Mouse (Mus musculus): ENCODE measurements at regions not wholly inside any gene's neighbourhood (a gene's known extent, or its start where the extent isn't known, plus 50 kb on each side); places are given as distances from the start of the nearest gene placed in this dataset.

DNA sequence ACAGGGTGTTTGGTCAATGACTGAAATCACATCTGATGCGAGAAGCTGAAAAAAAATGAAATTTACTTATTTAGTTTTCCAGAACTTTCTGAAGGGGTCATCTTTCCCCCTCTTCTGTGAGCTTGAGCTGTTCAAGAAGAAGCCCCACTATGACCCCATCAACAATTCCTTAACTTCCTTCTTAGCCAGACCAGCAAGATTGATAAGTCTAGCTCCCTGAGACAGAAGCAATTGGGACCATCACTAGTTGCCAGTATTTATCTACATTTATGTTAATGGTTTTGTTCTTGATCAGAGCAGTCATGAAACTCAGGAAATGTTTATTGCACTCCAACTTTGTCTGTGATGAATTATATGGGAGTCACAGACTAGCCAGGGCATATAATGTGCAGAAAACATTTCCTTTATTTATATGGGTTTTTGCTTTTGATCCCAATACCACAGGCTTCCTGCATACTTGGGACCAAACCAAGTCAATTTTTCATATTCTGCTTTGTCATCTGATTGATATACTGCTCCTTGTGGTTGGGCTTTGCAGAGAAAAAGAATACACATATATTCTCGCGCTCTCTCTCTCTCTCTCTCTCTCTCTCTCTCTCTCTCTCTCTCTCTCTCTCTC, 645.5 kb upstream of the Cdh11 start:
- no peak overlapping the region for H3K9ac ChIP-seq
- no peaks in the 10 kb centered on the region for H3K9me3 ChIP-seq
- H3K36me3 ChIP-seq = no peaks in the 10 kb centered on the region
- no peak overlapping the region for H3K4me2 ChIP-seq (replicated peaks)
- no peak overlapping the region for H3K4me3 ChIP-seq (replicated peaks)
- H3K27ac ChIP-seq = no peak overlapping the region
- 93% methylated on average over 3 of the region's 3 CpGs for whole genome bisulfite sequencing
- no peak for ATAC-seq
- no peaks in the 10 kb centered on the region for H3K4me1 ChIP-seq (replicated peaks)
- no peaks in the 10 kb centered on the region for H3K27me3 ChIP-seq (replicated peaks)

DNA sequence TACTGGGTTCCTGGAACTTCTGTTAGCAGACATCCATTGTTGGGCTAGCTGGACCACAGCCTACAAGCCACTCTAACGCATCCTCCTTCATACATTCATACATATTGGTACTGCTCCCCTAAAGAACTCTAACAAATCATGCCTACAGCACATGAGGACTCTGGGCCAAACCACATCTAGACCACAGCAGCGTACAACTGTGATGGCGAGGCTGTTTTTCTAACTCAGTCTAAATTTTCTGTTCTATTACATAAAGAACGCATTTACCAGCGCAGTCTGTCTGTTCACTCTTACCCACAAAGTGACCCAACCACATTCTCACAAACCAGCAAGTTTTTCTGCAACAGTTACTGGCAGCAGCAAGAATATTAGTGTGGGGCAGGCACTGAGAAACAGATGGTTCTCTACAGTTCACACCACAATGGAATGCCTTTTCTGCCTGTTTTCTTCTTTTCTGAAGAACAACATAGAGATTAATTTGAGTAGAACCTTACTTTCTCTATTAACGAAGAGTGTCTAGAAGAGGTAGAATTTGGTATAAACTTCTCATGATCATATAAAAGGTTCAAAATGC, 648.2 kb upstream of the Cdh11 start:
- 95% methylated on average over 6 of the region's 6 CpGs for WGBS
- no peak for ATAC-seq
- H3K4me1 ChIP-seq (replicated peaks) = no peaks in the 10 kb centered on the region
- H3K9me3 ChIP-seq = no peaks in the 10 kb centered on the region
- H3K27ac ChIP-seq = no peak overlapping the region
- no peak overlapping the region for H3K4me2 ChIP-seq (replicated peaks)
- no peak overlapping the region for H3K4me3 ChIP-seq (replicated peaks)
- H3K27me3 ChIP-seq (replicated peaks) = no peaks in the 10 kb centered on the region
- H3K36me3 ChIP-seq = no peaks in the 10 kb centered on the region
- no peak overlapping the region for H3K9ac ChIP-seq

DNA sequence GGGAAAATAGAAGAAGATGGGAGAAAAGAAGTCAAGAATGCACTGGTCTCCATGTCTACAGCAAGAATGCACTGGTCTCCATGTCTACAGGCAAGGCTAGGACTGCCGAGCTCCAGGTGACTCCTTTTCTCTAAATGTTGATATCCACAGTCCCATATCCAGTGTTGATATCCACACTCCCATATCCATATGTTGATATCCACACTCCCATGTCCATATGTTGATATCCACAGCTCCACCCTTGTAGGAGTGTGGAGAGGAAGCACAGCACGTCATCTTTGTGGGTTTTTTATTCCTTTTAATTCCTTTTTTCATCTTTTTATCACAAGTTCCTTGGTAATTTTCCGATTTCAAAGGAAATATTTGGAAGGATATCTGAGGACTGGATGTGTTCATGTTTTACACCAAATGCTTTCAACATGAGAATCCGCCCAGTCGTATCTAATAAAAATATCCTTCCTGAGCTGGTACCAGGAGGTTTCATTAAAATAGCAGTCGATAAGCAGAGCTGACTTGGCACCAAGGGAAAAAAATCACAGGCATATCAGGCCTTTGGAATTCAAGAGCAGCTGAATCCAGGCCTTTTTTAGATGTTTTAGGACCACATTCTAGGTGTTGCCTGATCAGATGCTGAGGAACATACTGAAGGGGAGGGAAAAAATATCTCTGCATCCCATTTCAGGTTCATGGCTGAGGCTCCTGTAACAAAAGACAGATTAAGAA, 653.7 kb upstream of the Cdh11 start:
- no peaks in the 10 kb centered on the region for H3K9me3 ChIP-seq
- no peak overlapping the region for H3K27ac ChIP-seq
- WGBS = 83% methylated on average over 6 of the region's 6 CpGs
- H3K36me3 ChIP-seq = no peaks in the 10 kb centered on the region
- H3K27me3 ChIP-seq (replicated peaks) = no peaks in the 10 kb centered on the region
- no peak overlapping the region for H3K4me2 ChIP-seq (replicated peaks)
- no peak overlapping the region for H3K4me3 ChIP-seq (replicated peaks)
- H3K4me1 ChIP-seq (replicated peaks) = no peaks in the 10 kb centered on the region
- H3K9ac ChIP-seq = no peak overlapping the region
- ATAC-seq = no peak

DNA sequence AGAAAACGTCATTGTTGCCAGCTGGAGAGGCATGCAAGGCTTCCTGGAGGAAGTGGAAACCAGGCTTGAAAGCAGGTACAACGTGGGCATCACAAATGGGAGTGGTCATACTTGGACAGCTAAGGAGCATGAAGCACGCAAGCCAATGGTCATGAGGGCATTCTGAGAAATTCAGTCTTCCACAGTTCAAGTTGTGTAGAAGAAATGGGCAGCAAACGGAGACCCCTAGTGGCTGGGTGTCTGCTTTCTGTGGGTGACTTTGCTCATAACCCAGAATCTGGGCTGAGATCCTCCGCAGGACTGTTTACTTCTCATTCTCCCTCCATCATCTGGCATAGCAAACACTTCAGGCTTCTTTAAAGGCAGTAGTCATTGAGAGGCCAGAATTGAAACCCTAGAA, 655.7 kb upstream of the Cdh11 start:
- no peak for ATAC-seq
- Histone ChIP-seq H3K27me3 (replicated peaks) (no peaks in the 10 kb centered on the region), H3K27ac (no peak overlapping the region), H3K9ac (no peak overlapping the region), H3K4me1 (replicated peaks) (no peaks in the 10 kb centered on the region), H3K36me3 (no peaks in the 10 kb centered on the region), H3K4me3 (replicated peaks) (no peak overlapping the region), H3K4me2 (replicated peaks) (no peak overlapping the region), H3K9me3 (no peaks in the 10 kb centered on the region)
- 54% methylated on average over 5 of the region's 5 CpGs for WGBS

DNA sequence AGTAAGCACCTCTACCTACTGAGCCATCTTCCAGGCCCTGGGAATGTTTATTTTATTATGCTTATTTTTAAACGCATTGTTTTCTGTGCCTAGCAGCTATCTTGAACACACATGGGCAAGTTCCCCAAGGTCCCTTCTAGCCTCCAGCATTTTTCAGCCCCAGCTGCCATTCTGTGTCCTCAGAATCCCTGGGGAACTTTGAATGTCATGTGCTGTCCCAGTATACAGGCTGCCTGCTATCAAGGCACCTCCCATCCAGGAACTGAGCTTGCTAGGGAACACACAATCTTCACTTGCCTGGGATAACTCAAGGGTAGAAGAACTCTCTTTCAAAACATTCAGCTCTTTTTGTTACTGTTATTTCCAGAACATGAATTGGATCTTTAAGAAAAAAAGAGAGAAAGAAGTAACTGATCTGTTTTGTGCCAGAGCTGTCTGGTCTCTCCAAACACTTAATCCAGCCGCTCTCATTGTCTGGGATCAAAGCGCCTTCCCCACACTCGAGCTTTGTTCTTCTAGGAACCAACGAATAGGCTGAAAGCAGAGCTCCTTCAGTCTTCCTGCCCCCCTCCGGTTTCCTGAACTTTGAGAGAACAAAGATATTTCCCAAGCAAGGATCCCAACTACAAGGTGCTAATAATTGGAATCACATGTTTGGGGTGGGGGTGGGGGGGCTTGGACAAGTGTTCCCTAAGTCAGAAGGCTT, 657.1 kb upstream of the Cdh11 start:
- H3K27ac ChIP-seq = no peak overlapping the region
- H3K4me3 ChIP-seq (replicated peaks) = no peak overlapping the region
- H3K36me3 ChIP-seq = no peaks in the 10 kb centered on the region
- no peaks in the 10 kb centered on the region for H3K4me1 ChIP-seq (replicated peaks)
- H3K27me3 ChIP-seq (replicated peaks) = no peaks in the 10 kb centered on the region
- no peaks in the 10 kb centered on the region for H3K9me3 ChIP-seq
- 31% methylated on average over 6 of the region's 6 CpGs for WGBS
- no peak overlapping the region for H3K9ac ChIP-seq
- no peak for ATAC-seq
- no peak overlapping the region for H3K4me2 ChIP-seq (replicated peaks)

DNA sequence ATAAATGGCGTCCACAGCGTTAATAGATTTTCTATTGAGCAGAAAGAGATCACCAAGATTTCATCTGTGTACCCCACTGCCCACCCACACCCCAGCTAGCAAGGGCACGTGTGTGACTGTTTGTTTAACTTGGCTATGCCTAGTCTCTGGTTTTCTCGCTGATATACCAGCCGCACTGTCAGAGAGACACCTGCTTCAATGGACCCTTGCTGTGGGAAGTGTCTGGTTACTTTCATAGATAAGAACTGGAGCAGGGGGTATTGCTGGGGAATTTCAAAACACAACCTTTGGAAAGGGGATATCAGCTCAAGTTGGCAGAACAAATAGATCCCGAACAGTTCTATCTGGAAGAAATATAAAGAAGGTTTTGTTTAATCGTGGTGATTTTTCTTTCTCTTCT, 656.8 kb upstream of the Cdh5 start:
- no peak for ATAC-seq
- Histone ChIP-seq H3K4me1 (replicated peaks) (no peaks in the 10 kb centered on the region), H3K4me3 (replicated peaks) (no peak overlapping the region), H3K9me3 (no peaks in the 10 kb centered on the region), H3K4me2 (replicated peaks) (no peak overlapping the region), H3K27ac (no peak overlapping the region), H3K27me3 (replicated peaks) (no peaks in the 10 kb centered on the region), H3K9ac (no peak overlapping the region), H3K36me3 (no peaks in the 10 kb centered on the region)
- WGBS = 46% methylated on average over 7 of the region's 7 CpGs

DNA sequence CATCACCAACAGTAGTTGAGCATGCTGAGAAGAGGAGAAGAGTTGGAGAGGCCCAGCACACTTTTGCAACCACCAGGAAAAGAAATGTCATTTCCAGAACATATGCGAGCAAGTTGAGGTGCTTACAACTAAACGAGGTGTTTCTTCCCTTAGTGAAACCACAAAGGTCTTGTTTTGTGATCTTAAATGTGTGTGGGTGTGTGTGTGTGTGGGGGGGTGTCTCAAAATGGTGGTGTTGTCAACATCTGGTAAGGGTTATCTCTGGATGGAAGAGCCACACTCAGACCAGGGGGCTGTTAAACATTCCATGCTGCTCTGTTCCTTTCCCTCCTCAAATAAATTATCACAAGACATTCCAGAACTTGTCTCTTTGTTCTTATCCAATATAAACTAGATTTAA, 656.0 kb upstream of the Cdh5 start:
- ATAC-seq = no peak
- no peak overlapping the region for H3K4me2 ChIP-seq (replicated peaks)
- H3K4me1 ChIP-seq (replicated peaks) = no peaks in the 10 kb centered on the region
- no peak overlapping the region for H3K4me3 ChIP-seq (replicated peaks)
- H3K9ac ChIP-seq = no peak overlapping the region
- H3K9me3 ChIP-seq = no peaks in the 10 kb centered on the region
- H3K27me3 ChIP-seq (replicated peaks) = no peaks in the 10 kb centered on the region
- WGBS = 78% methylated on average over 2 of the region's 2 CpGs
- no peak overlapping the region for H3K27ac ChIP-seq
- no peaks in the 10 kb centered on the region for H3K36me3 ChIP-seq

DNA sequence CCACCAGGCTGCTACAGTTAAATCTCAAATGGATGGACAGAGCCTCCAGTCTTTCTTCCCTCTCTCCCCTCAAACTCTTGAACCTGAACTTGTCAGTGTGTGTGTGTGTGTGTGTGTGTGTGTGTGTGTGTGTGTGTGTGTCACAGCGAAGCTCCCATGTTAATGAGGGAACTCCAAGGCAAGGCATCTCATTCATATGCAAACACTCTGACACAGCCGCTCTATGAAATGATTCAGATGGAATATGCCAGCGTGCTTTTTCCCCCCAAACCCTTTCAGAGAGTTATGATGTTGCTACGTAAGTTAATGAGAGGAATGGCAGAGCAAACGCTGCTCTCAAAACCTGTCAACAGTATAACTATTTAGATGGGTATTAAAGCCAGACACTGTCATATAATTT, 653.5 kb upstream of the Cdh5 start:
- 72% methylated on average over 5 of the region's 5 CpGs for WGBS
- H3K36me3 ChIP-seq = no peaks in the 10 kb centered on the region
- no peaks in the 10 kb centered on the region for H3K4me1 ChIP-seq (replicated peaks)
- H3K27ac ChIP-seq = no peak overlapping the region
- H3K9ac ChIP-seq = no peak overlapping the region
- no peaks in the 10 kb centered on the region for H3K27me3 ChIP-seq (replicated peaks)
- H3K9me3 ChIP-seq = no peaks in the 10 kb centered on the region
- no peak overlapping the region for H3K4me2 ChIP-seq (replicated peaks)
- no peak for ATAC-seq
- no peak overlapping the region for H3K4me3 ChIP-seq (replicated peaks)

DNA sequence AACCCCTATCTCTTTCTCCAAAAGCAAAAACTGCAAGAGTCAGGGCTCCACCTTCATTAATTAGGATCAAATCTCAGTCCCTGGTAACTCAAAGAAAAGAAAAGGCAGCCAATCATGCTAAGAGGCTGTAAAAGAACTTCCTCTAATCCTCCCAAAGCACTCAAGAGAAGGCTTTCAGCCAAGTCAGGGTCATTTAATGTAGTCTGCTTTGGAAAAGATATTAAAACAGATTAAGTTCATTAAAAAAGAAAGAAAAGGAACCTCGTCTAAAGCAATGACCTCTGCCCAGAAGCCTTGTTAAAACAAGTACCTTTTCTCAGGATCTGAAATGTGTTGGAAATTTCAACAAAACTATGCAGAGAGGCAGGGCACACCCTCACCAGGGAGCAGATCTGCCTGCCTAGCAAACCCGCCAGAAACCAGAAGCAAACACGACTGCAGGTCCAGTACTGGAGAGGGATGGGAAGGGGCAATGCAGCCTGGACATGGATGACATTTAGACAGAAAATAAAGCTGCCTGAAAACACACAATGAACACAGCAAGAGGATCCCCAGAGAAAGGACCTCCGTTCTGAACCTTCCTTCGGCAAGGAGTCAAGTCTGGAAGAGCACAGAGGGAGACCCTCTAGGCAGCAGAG, 649.9 kb upstream of the Cdh5 start:
- Histone ChIP-seq H3K36me3 (no peaks in the 10 kb centered on the region), H3K9me3 (no peaks in the 10 kb centered on the region), H3K4me1 (replicated peaks) (no peaks in the 10 kb centered on the region), H3K9ac (no peak overlapping the region), H3K4me3 (replicated peaks) (no peak overlapping the region), H3K27me3 (replicated peaks) (no peaks in the 10 kb centered on the region), H3K4me2 (replicated peaks) (no peak overlapping the region), H3K27ac (no peak overlapping the region)
- WGBS = 68% methylated on average over 5 of the region's 5 CpGs
- no peak for ATAC-seq

DNA sequence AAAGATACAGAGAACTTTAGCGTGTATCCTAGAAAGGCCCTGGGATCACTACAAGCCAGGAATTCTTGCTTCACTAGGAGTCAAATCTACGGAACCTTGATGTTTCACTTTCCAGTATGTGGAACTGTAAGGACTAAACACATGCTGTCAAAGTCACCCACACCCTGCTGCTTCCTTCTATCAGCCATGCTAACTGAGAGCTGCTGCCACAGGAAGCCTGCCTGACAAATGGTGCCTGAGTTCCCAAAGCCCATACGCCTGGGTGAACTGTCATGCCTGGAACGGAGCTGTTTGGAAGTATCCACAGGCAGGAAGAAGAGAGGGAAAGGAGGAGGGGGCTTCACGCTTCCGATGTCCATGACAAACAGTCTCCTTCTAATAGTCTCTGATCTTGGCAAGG, 644.2 kb upstream of the Cdh5 start:
- no peak for ATAC-seq
- Histone ChIP-seq H3K4me1 (replicated peaks) (no peaks in the 10 kb centered on the region), H3K36me3 (no peaks in the 10 kb centered on the region), H3K9me3 (no peaks in the 10 kb centered on the region), H3K4me2 (replicated peaks) (no peak overlapping the region), H3K4me3 (replicated peaks) (no peak overlapping the region), H3K27me3 (replicated peaks) (no peaks in the 10 kb centered on the region), H3K27ac (no peak overlapping the region), H3K9ac (no peak overlapping the region)
- 74% methylated on average over 6 of the region's 6 CpGs for WGBS

DNA sequence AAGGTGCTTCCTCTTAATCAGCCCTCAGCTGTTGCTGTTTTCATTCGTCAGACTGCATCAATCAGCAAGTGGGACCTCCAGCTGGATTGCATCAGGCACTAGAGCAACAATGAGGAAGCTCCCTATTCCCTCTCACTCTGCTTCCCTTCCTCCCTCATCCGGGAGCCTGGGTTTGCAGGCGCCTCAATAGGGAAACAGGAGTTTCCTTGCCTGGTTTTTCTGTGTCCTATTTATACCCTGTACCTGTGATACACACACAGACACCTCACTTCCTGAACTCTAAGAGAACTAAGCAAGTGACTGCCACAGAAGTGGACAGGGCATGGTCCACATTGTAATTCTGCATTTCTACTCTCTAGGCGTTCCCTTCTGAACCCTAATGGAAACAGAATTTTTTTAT, 637.9 kb upstream of the Cdh5 start:
- no peak overlapping the region for H3K4me2 ChIP-seq (replicated peaks)
- H3K4me1 ChIP-seq (replicated peaks) = no peaks in the 10 kb centered on the region
- H3K4me3 ChIP-seq (replicated peaks) = no peak overlapping the region
- H3K9ac ChIP-seq = no peak overlapping the region
- no peak overlapping the region for H3K27ac ChIP-seq
- H3K9me3 ChIP-seq = no peaks in the 10 kb centered on the region
- WGBS = 43% methylated on average over 4 of the region's 4 CpGs
- no peak for ATAC-seq
- H3K27me3 ChIP-seq (replicated peaks) = no peaks in the 10 kb centered on the region
- H3K36me3 ChIP-seq = no peaks in the 10 kb centered on the region

DNA sequence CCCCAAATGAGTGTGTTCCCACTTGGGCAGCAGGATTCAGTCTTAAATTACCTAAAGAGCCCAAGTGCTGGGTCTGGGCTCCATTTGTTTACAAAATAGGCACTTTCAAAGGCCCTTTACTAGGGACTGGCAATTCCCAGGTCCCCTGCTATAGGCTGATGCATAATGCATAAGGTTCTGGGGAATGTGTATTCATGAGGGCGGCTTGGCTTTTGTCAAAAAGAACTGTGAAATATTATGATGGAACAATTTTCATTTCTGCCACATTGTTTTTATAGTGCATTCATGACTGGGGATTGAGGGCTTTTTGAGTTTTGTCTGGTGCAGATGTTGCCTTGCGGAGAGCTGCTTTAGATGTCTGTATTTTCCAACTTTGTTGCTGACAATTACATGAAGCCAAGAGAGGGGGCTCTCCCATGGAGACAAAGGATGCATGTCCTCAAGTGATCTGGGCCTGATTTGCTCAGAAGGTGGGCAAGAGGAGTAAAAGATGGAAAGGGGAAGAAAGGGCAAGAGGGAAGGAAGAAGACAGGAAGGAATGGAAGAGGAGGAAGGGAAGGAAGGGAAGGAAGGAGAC, 636.6 kb upstream of the Cdh5 start:
- no peak overlapping the region for H3K4me3 ChIP-seq (replicated peaks)
- H3K27me3 ChIP-seq (replicated peaks) = no peaks in the 10 kb centered on the region
- H3K4me2 ChIP-seq (replicated peaks) = no peak overlapping the region
- no peak overlapping the region for H3K9ac ChIP-seq
- H3K27ac ChIP-seq = no peak overlapping the region
- 88% methylated on average over 2 of the region's 2 CpGs for WGBS
- ATAC-seq = no peak
- no peaks in the 10 kb centered on the region for H3K4me1 ChIP-seq (replicated peaks)
- no peaks in the 10 kb centered on the region for H3K9me3 ChIP-seq
- H3K36me3 ChIP-seq = no peaks in the 10 kb centered on the region

Measured in intestine, embryonic 15.5 days (tissue).